Comparison of ENCODE assay signal across 10 mouse cellular contexts in genomic region chr1:155140076-155140475, GRCm38 (mm10). TPM values are rescaled to one million over a fixed set of nuclear protein-coding genes. Genes with fewer than 3 reads are reported as not detected.
DNase-seq lines count a peak whose midpoint lies in the region; ATAC-seq lines count a peak whose summit lies in the region.
"Had no signal": no experiment of that assay in that cellular context is flagged by ENCODE, and none has a peak within 500 bp of the region (broad histone marks: within the 10 kb centered on the region; RNA-seq: fewer than 3 reads in every experiment).

No protein-coding gene starts in this region.

- H3K27me3 ChIP-seq in liver, embryonic 12.5 days (replicated peaks) = peaks cover 9% of the 10 kb centered on the region
- H3K27me3 ChIP-seq in hindbrain, embryonic 14.5 days (ENCODE audit: control insufficient read depth, insufficient read depth, low read length) = no peaks in the 10 kb centered on the region
- H3K27me3 ChIP-seq: limb, embryonic 15.5 days had no signal

- H3K9me3 ChIP-seq in liver, embryonic 12.5 days (replicated peaks) = no peaks in the 10 kb centered on the region
- H3K9me3 ChIP-seq in hindbrain, embryonic 14.5 days (ENCODE audit: control insufficient read depth, low read length) = no peaks in the 10 kb centered on the region
- H3K9me3 ChIP-seq: limb, embryonic 15.5 days had no signal

- DNase-seq in liver (peak; percentile 68), R1 (ENCODE audit: low read depth, low spot score) (peak; percentile 82)
- peak; percentile 77 for DNase-seq in cerebellum, adult 9-11 months
- DNase-seq in left cerebral cortex, postnatal 25 days (ENCODE audit: low spot score in 2 of 2) = peak; percentile 54 to 74
- peak; percentile 28 for DNase-seq in retina, postnatal 7 days (ENCODE audit: low read depth, low spot score)
- DNase-seq in hindbrain, embryonic 14.5 days (ENCODE audit: low spot score) = no peak

- H3K4me3 ChIP-seq in liver, embryonic 12.5 days = no peak overlapping the region
- no peak overlapping the region for H3K4me3 ChIP-seq in hindbrain, embryonic 14.5 days (replicated peaks; ENCODE audit: low read length)
- H3K4me3 ChIP-seq: erythroblast, embryonic 14.5 days; limb, embryonic 15.5 days had no signal

- WGBS in liver, embryonic 12.5 days (ENCODE audit: insufficient replicate concordance) = 48% methylated on average over 2 of the region's 2 CpGs
- WGBS in hindbrain, embryonic 14.5 days = 79% methylated on average over 2 of the region's 2 CpGs

- intact Hi-C loops in left cerebral cortex, postnatal 25 days (cut with DNase I) = loop anchor here (1.0 to 5.0 kb wide), 2 partner anchors 38 to 91 kb away; no protein-coding TSS in a partner anchor

- no peaks in the 10 kb centered on the region for H3K4me1 ChIP-seq in liver, embryonic 12.5 days
- no peaks in the 10 kb centered on the region for H3K4me1 ChIP-seq in hindbrain, embryonic 14.5 days (replicated peaks; ENCODE audit: control insufficient read depth, insufficient read depth, low read length)

- no peak overlapping the region for H3K9ac ChIP-seq in liver, embryonic 12.5 days
- no peak overlapping the region for H3K9ac ChIP-seq in hindbrain, embryonic 14.5 days
- H3K9ac ChIP-seq: limb, embryonic 15.5 days had no signal

- no peaks in the 10 kb centered on the region for H3K36me3 ChIP-seq in liver, embryonic 12.5 days
- H3K36me3 ChIP-seq in hindbrain, embryonic 14.5 days (replicated peaks; ENCODE audit: control insufficient read depth, insufficient read depth) = no peaks in the 10 kb centered on the region

- ATAC-seq in liver, embryonic 12.5 days = no peak
- peak; percentile 85 to 91 for ATAC-seq in hematopoietic stem cell, adult 5-6 weeks (replicated peaks in 1 of 2; ENCODE audit: insufficient read depth in 1 of 2, low FRiP score in 2 of 2, low TSS enrichment in 1 of 2, low read depth in 1 of 2, poor library complexity in 2 of 2, severe bottlenecking in 2 of 2)
- no peak for ATAC-seq in hindbrain, embryonic 14.5 days (ENCODE audit: low FRiP score)

- H3K27ac ChIP-seq in liver, embryonic 12.5 days = no peak overlapping the region
- no peak overlapping the region for H3K27ac ChIP-seq in hindbrain, embryonic 14.5 days
- H3K27ac ChIP-seq: limb, embryonic 15.5 days had no signal

- no peak overlapping the region for H3K4me2 ChIP-seq in liver, embryonic 12.5 days
- H3K4me2 ChIP-seq in hindbrain, embryonic 14.5 days (replicated peaks) = no peak overlapping the region
- H3K4me2 ChIP-seq: limb, embryonic 15.5 days had no signal

RNA-seq across cellular contexts. Expression of gene Mr1, which starts 6.5 kb away (rescaled TPM):
- polyA plus RNA-seq in liver, embryonic 12.5 days (2016; fragmentation: Nextera tagmentation; extraction: Ambion mirVana) = 0.49 and 0.62 TPM in 2 replicates
- 19.7 and 22.7 TPM in 2 replicates for total RNA-seq in hematopoietic stem cell, adult 5-6 weeks (2017)
- 1 to 10 TPM; 2.2 to 2.5 TPM for total RNA-seq in left cerebral cortex, postnatal 25 days (2021)
- 2.0 and 2.4 TPM in 2 replicates for polyA plus RNA-seq in hindbrain, embryonic 14.5 days (2014; fragmentation: Nextera tagmentation; extraction: Ambion mirVana)
- polyA plus RNA-seq: erythroblast, embryonic 14.5 days had no signal

RNA-seq across cellular contexts. Expression of gene Stx6, which starts 18.4 kb away (rescaled TPM):
- 21.8 and 24.0 TPM in 2 replicates for polyA plus RNA-seq in liver, embryonic 12.5 days (2016; fragmentation: Nextera tagmentation; extraction: Ambion mirVana)
- total RNA-seq in hematopoietic stem cell, adult 5-6 weeks (2017) = 58.4 and 85.5 TPM in 2 replicates
- total RNA-seq in left cerebral cortex, postnatal 25 days (2021) = 100 to 1,000 TPM; 110 to 115 TPM
- polyA plus RNA-seq in hindbrain, embryonic 14.5 days (2014; fragmentation: Nextera tagmentation; extraction: Ambion mirVana) = 113 and 117 TPM in 2 replicates

RNA-seq across cellular contexts. Expression of gene Ier5, which starts 40.6 kb away (rescaled TPM):
- polyA plus RNA-seq in liver, embryonic 12.5 days (2016; fragmentation: Nextera tagmentation; extraction: Ambion mirVana) = 6.1 and 6.9 TPM in 2 replicates
- 26.1 and 30.0 TPM in 2 replicates for total RNA-seq in hematopoietic stem cell, adult 5-6 weeks (2017)
- total RNA-seq in left cerebral cortex, postnatal 25 days (2021) = 10 to 100 TPM; 45.6 to 62.4 TPM
- 10.5 and 13.0 TPM in 2 replicates for polyA plus RNA-seq in hindbrain, embryonic 14.5 days (2014; fragmentation: Nextera tagmentation; extraction: Ambion mirVana)

Comparison
In these comparisons a context has a peak if more than half of its experiments do, and no peak if none do; other contexts are left out.
1. ATAC-seq: peak in hematopoietic stem cell, adult 5-6 weeks (2 of 2); none in liver, embryonic 12.5 days (single experiment) and hindbrain, embryonic 14.5 days (single experiment).